Mouse (Mus musculus) heart, embryonic 16.5 days (tissue): ENCODE results near the gene Gm44579. TPM values are rescaled to one million over a fixed set of nuclear protein-coding genes. Genes with fewer than 3 reads are reported as not detected.

Source experiments
- ATAC-seq: fragments of 200-750 bp; cut with Nextera tagmentation; replicated peaks from 2 replicates; pipeline ENCODE4 v1.8.0; 2017; ENCODE audit warnings: moderate number of reproducible peaks; ENCODE audit not compliant: insufficient read depth, low FRiP score; ENCODE audit errors: extremely low read depth
- H3K27ac ChIP-seq: fragments of 300-500 bp; sonication (generic); 2 replicates; pipeline ENCODE4 v1.5.1; 2014; ENCODE audit warnings: mild to moderate bottlenecking, low read length, control low read depth, moderate library complexity
- H3K27me3 ChIP-seq: fragments of 300-500 bp; sonication (generic); 2 replicates; pipeline ENCODE4 v1.6.1; 2014; ENCODE audit warnings: low read length, mixed read lengths; ENCODE audit not compliant: control insufficient read depth, insufficient read depth
- H3K36me3 ChIP-seq: fragments of 300-500 bp; sonication (generic); 2 replicates; pipeline ENCODE4 v1.6.1; 2014; ENCODE audit not compliant: control insufficient read depth, insufficient read depth
- H3K4me1 ChIP-seq: fragments of 300-500 bp; sonication (generic); 2 replicates; pipeline ENCODE4 v1.6.1; 2014; ENCODE audit warnings: low read length, mixed read lengths; ENCODE audit not compliant: control insufficient read depth, insufficient read depth
- H3K4me2 ChIP-seq: fragments of 300-500 bp; sonication (generic); 2 replicates; pipeline ENCODE4 v1.6.1; 2014; ENCODE audit warnings: low read depth, mild to moderate bottlenecking, control low read depth, low read length
- H3K4me3 ChIP-seq: fragments of 300-500 bp; sonication (generic); 2 replicates; pipeline ENCODE4 v1.5.1; 2014; ENCODE audit warnings: mild to moderate bottlenecking, control low read depth, low read length
- H3K9ac ChIP-seq: fragments of 300-500 bp; sonication (generic); 2 replicates; pipeline ENCODE4 v1.6.1; 2014; ENCODE audit warnings: low read length, control low read depth
- H3K9me3 ChIP-seq: fragments of 300-500 bp; sonication (generic); replicated peaks from 2 replicates; pipeline ENCODE4 v1.6.1; 2016; ENCODE audit warnings: low read length; ENCODE audit not compliant: control insufficient read depth
- WGBS: fragments of 180-500 bp; shearing (Covaris S2); extraction: QIAGEN DNeasy Blood & Tissue Kit; methylation state at CpG from one replicate; pipeline ENCODE4 v1.1.7; 2014; 5-methylcytosine and 5-hydroxymethylcytosine counted together
- polyA plus RNA-seq: library from polyadenylated mRNA; unstranded; fragments of >200 nt; fragmentation: Nextera tagmentation; extraction: Ambion mirVana; gene quantifications from 2 replicates; pipeline ENCODE4 v1.2.1, GENCODE M21; 2015

Gene Gm44579
- polyA plus RNA-seq, 1 experiment from 2014 or later: not detected

GRCm38 (mm10) chr15:98162561-98162960 is 58.2 kb downstream of the Gm44579 start:
- H3K27me3 ChIP-seq: peaks cover 15% of the 10 kb centered on the region
- H3K27ac ChIP-seq: peak overlapping the region; percentile 45; the same call in 1 of the 2 replicates
- H3K36me3 ChIP-seq: no peaks in the 10 kb centered on the region
- H3K9ac ChIP-seq: no peak overlapping the region; the same call in 1 of the 2 replicates
- no peaks in the 10 kb centered on the region for H3K9me3 ChIP-seq
- WGBS: 36% methylated on average over 4 of the region's 4 CpGs
- ATAC-seq: no peak
- peaks cover 13% of the 10 kb centered on the region for H3K4me1 ChIP-seq
- H3K4me3 ChIP-seq: no peak overlapping the region
- no peak overlapping the region for H3K4me2 ChIP-seq

- ATAC-seq: no peak
- no peak overlapping the region for H3K4me2 ChIP-seq
- 67% methylated on average over 19 of the region's 19 CpGs for WGBS
- H3K36me3 ChIP-seq: no peaks in the 10 kb centered on the region
- H3K27me3 ChIP-seq: peaks cover 8% of the 10 kb centered on the region
- no peaks in the 10 kb centered on the region for H3K9me3 ChIP-seq
- H3K9ac ChIP-seq: no peak overlapping the region
- H3K4me1 ChIP-seq: peaks cover 6% of the 10 kb centered on the region
- H3K27ac ChIP-seq: no peak overlapping the region
- no peak overlapping the region for H3K4me3 ChIP-seq
Measured at GRCm38 (mm10) chr15:98161026-98161805, 59.6 kb downstream of the Gm44579 start.

- H3K27me3 ChIP-seq: no peaks in the 10 kb centered on the region
- H3K27ac ChIP-seq: no peak overlapping the region
- WGBS: 47% methylated on average over 1 of the region's 1 CpGs
- no peaks in the 10 kb centered on the region for H3K36me3 ChIP-seq
- no peak overlapping the region for H3K4me2 ChIP-seq
- no peak for ATAC-seq
- H3K4me1 ChIP-seq: peaks cover 2% of the 10 kb centered on the region
- no peaks in the 10 kb centered on the region for H3K9me3 ChIP-seq
- no peak overlapping the region for H3K9ac ChIP-seq
- H3K4me3 ChIP-seq: no peak overlapping the region
Measured at GRCm38 (mm10) chr15:98157253-98157652, 63.5 kb downstream of the Gm44579 start.

- Histone ChIP-seq H3K4me3 (no peak overlapping the region), H3K4me2 (no peak overlapping the region), H3K27me3 (no peaks in the 10 kb centered on the region), H3K4me1 (no peaks in the 10 kb centered on the region), H3K27ac (no peak overlapping the region), H3K9me3 (no peaks in the 10 kb centered on the region), H3K9ac (no peak overlapping the region), H3K36me3 (no peaks in the 10 kb centered on the region)
- no peak for ATAC-seq
- WGBS: 54% methylated on average over 4 of the region's 4 CpGs
Measured at GRCm38 (mm10) chr15:98155944-98156343, 64.8 kb downstream of the Gm44579 start.

- Histone ChIP-seq H3K9ac (no peak overlapping the region), H3K36me3 (no peaks in the 10 kb centered on the region), H3K4me3 (no peak overlapping the region), H3K4me2 (no peak overlapping the region), H3K27ac (no peak overlapping the region), H3K27me3 (no peaks in the 10 kb centered on the region), H3K4me1 (no peaks in the 10 kb centered on the region), H3K9me3 (no peaks in the 10 kb centered on the region)
- WGBS: 85% methylated on average over 5 of the region's 5 CpGs
- ATAC-seq: no peak
Measured at GRCm38 (mm10) chr15:98155272-98155671, 65.5 kb downstream of the Gm44579 start.

GRCm38 (mm10) chr15:98154631-98155030 is 66.1 kb downstream of the Gm44579 start:
- H3K4me1 ChIP-seq: peaks cover 3% of the 10 kb centered on the region; the same call in 1 of the 2 replicates
- ATAC-seq: no peak
- no peak overlapping the region for H3K27ac ChIP-seq
- H3K4me2 ChIP-seq: no peak overlapping the region
- H3K4me3 ChIP-seq: no peak overlapping the region
- WGBS: 85% methylated on average over 3 of the region's 3 CpGs
- H3K9ac ChIP-seq: no peak overlapping the region
- H3K27me3 ChIP-seq: no peaks in the 10 kb centered on the region
- no peaks in the 10 kb centered on the region for H3K9me3 ChIP-seq
- H3K36me3 ChIP-seq: no peaks in the 10 kb centered on the region

GRCm38 (mm10) chr15:98154146-98154545 is 66.6 kb downstream of the Gm44579 start:
- no peaks in the 10 kb centered on the region for H3K9me3 ChIP-seq
- 55% methylated on average over 4 of the region's 4 CpGs for WGBS

GRCm38 (mm10) chr15:98153625-98154024 is 67.2 kb downstream of the Gm44579 start:
- no peaks in the 10 kb centered on the region for H3K36me3 ChIP-seq
- no peaks in the 10 kb centered on the region for H3K9me3 ChIP-seq
- H3K4me1 ChIP-seq: peaks cover 7% of the 10 kb centered on the region; the same call in 1 of the 2 replicates
- no peak for ATAC-seq
- peak overlapping the region; percentile 21; the same call in 1 of the 2 replicates for H3K9ac ChIP-seq
- H3K4me3 ChIP-seq: no peak overlapping the region
- 37% methylated on average over 3 of the region's 3 CpGs for WGBS
- H3K27ac ChIP-seq: no peak overlapping the region
- H3K27me3 ChIP-seq: no peaks in the 10 kb centered on the region
- no peak overlapping the region for H3K4me2 ChIP-seq

More at GRCm38 (mm10) chr15:98154146-98154545, 66.6 kb downstream of the Gm44579 start:
- Histone ChIP-seq H3K36me3 (no peaks in the 10 kb centered on the region), H3K27ac (no peak overlapping the region), H3K4me2 (no peak overlapping the region), H3K4me1 (peaks cover 4% of the 10 kb centered on the region; the same call in 1 of the 2 replicates), H3K27me3 (no peaks in the 10 kb centered on the region), H3K4me3 (no peak overlapping the region), H3K9ac (no peak overlapping the region)
- no peak for ATAC-seq

GRCm38 (mm10) chr15:98152916-98153315 is 67.9 kb downstream of the Gm44579 start:
- Histone ChIP-seq H3K9ac (no peak overlapping the region), H3K4me3 (no peak overlapping the region), H3K27me3 (no peaks in the 10 kb centered on the region), H3K27ac (no peak overlapping the region), H3K4me2 (no peak overlapping the region), H3K4me1 (peaks cover 12% of the 10 kb centered on the region), H3K9me3 (no peaks in the 10 kb centered on the region), H3K36me3 (no peaks in the 10 kb centered on the region)
- WGBS: 73% methylated on average over 7 of the region's 7 CpGs
- ATAC-seq: no peak
